In genomic region chr17:86761859-86762258, GRCm38 (mm10) we compare ENCODE assay signal across 17 mouse cellular contexts. TPM values are rescaled to one million over a fixed set of nuclear protein-coding genes. Genes with fewer than 3 reads are reported as not detected.
DNase-seq lines count a peak whose midpoint lies in the region; ATAC-seq and TF ChIP-seq lines count a peak whose summit lies in the region.
"Had no signal": no experiment of that assay in that cellular context is flagged by ENCODE, and none has a peak within 500 bp of the region (broad histone marks: within the 10 kb centered on the region; RNA-seq: fewer than 3 reads in every experiment).

No protein-coding gene starts in this region.

- DNase-seq in heart, adult 2 months: no peak
- no peak for DNase-seq in heart, adult 8-10 months (ENCODE audit: low spot score)
- DNase-seq in liver, postnatal 0 days: peak; percentile 43
- no peak for DNase-seq in stomach, postnatal 0 days (ENCODE audit: low spot score)
- no peak for DNase-seq in right cerebral cortex, postnatal 36 days (ENCODE audit: low spot score in 2 of 2)
- DNase-seq: adrenal gland, postnatal 10 days; cerebellum, adult 18-20 months; cerebellum, postnatal 10 days; forebrain, postnatal 0 days had no signal

- peaks cover 36% of the 10 kb centered on the region for H3K4me1 ChIP-seq in heart, adult 2 months (ENCODE audit: control insufficient read depth, insufficient read depth, low read length)
- H3K4me1 ChIP-seq in liver, postnatal 0 days (ENCODE audit: insufficient read depth): peaks cover 27% of the 10 kb centered on the region
- H3K4me1 ChIP-seq in liver, embryonic 12.5 days: peaks cover 4% of the 10 kb centered on the region
- H3K4me1 ChIP-seq in intestine, postnatal 0 days (replicated peaks; ENCODE audit: control insufficient read depth, insufficient read depth, low read length): peaks cover 11% of the 10 kb centered on the region
- no peaks in the 10 kb centered on the region for H3K4me1 ChIP-seq in stomach, postnatal 0 days (replicated peaks; ENCODE audit: control insufficient read depth, insufficient read depth)
- H3K4me1 ChIP-seq: embryonic facial prominence, embryonic 10.5 days; forebrain, embryonic 13.5 days; hindbrain, embryonic 10.5 days had no signal

- no peak for TF ChIP-seq POLR2A in heart, adult 2 months (IDR thresholded peaks at IDR 0.05; ENCODE audit: insufficient read depth, low read depth, low read length)

- peaks cover 14% of the 10 kb centered on the region for H3K79me2 ChIP-seq in heart, adult 2 months (replicated peaks; ENCODE audit: control insufficient read depth, insufficient read depth, low read length)

- 65% methylated on average over 5 of the region's 5 CpGs for WGBS in heart, adult 2 months
- WGBS in liver, postnatal 0 days (ENCODE audit: insufficient replicate concordance): 62% methylated on average over 5 of the region's 5 CpGs
- WGBS in liver, embryonic 12.5 days (ENCODE audit: insufficient replicate concordance): 68% methylated on average over 5 of the region's 5 CpGs
- 55% methylated on average over 5 of the region's 5 CpGs for WGBS in intestine, postnatal 0 days
- WGBS in stomach, postnatal 0 days: 57% methylated on average over 5 of the region's 5 CpGs

- no peak for TF ChIP-seq CTCF in heart, adult 2 months (IDR thresholded peaks at IDR 0.05)
- no peak for TF ChIP-seq CTCF in liver, postnatal 0 days (IDR thresholded peaks at IDR 0.05; ENCODE audit: low read depth)
- no peak for TF ChIP-seq CTCF in intestine, postnatal 0 days (IDR thresholded peaks at IDR 0.05; ENCODE audit: low read depth)
- TF ChIP-seq CTCF in stomach, postnatal 0 days (IDR thresholded peaks at IDR 0.05; ENCODE audit: low read depth): no peak

- H3K4me2 ChIP-seq in liver, postnatal 0 days (ENCODE audit: low read depth, low read length): no peak overlapping the region
- no peak overlapping the region for H3K4me2 ChIP-seq in liver, embryonic 12.5 days
- no peak overlapping the region for H3K4me2 ChIP-seq in intestine, postnatal 0 days (replicated peaks; ENCODE audit: low read depth)
- H3K4me2 ChIP-seq in stomach, postnatal 0 days (replicated peaks; ENCODE audit: low read depth): no peak overlapping the region
- H3K4me2 ChIP-seq: forebrain, embryonic 13.5 days; heart, embryonic 12.5 days; hindbrain, embryonic 14.5 days had no signal

- no peaks in the 10 kb centered on the region for H3K9me3 ChIP-seq in liver, postnatal 0 days (ENCODE audit: low read length)
- no peaks in the 10 kb centered on the region for H3K9me3 ChIP-seq in liver, embryonic 12.5 days (replicated peaks)
- no peaks in the 10 kb centered on the region for H3K9me3 ChIP-seq in intestine, postnatal 0 days (ENCODE audit: control insufficient read depth)
- no peaks in the 10 kb centered on the region for H3K9me3 ChIP-seq in stomach, postnatal 0 days (ENCODE audit: control insufficient read depth, low read length)
- H3K9me3 ChIP-seq: embryonic facial prominence, embryonic 10.5 days; forebrain, embryonic 13.5 days; heart, embryonic 12.5 days; hindbrain, embryonic 10.5 days had no signal

- H3K27ac ChIP-seq in heart, adult 2 months: peak overlapping the region; percentile 90
- peak overlapping the region; percentile 86 for H3K27ac ChIP-seq in liver, postnatal 0 days (ENCODE audit: low read depth)
- H3K27ac ChIP-seq in liver, embryonic 12.5 days: no peak overlapping the region
- H3K27ac ChIP-seq in intestine, postnatal 0 days (ENCODE audit: low read depth, low read length): no peak overlapping the region
- H3K27ac ChIP-seq in stomach, postnatal 0 days (replicated peaks): peak overlapping the region; percentile 13; the same call in 1 of the 2 replicates
- H3K27ac ChIP-seq: embryonic facial prominence, embryonic 10.5 days; forebrain, embryonic 13.5 days; hindbrain, embryonic 10.5 days; hindbrain, embryonic 14.5 days had no signal

- H3K27me3 ChIP-seq in heart, adult 2 months (ENCODE audit: control insufficient read depth, insufficient read depth, low read length): no peaks in the 10 kb centered on the region
- H3K27me3 ChIP-seq in liver, postnatal 0 days (ENCODE audit: insufficient read depth, low read length): no peaks in the 10 kb centered on the region
- peaks cover 19% of the 10 kb centered on the region for H3K27me3 ChIP-seq in liver, embryonic 12.5 days (replicated peaks)
- no peaks in the 10 kb centered on the region; the same call in 1 of the 2 replicates for H3K27me3 ChIP-seq in intestine, postnatal 0 days (replicated peaks; ENCODE audit: control insufficient read depth, insufficient read depth, low read length)
- no peaks in the 10 kb centered on the region for H3K27me3 ChIP-seq in stomach, postnatal 0 days (ENCODE audit: control insufficient read depth, insufficient read depth, low read length)
- H3K27me3 ChIP-seq: heart, embryonic 12.5 days had no signal

- peak; percentile 76 for ATAC-seq in liver, postnatal 0 days
- ATAC-seq in liver, embryonic 12.5 days: no peak
- peak; percentile 54; the same call in 1 of the 2 replicates for ATAC-seq in intestine, postnatal 0 days
- peak; percentile 87 for ATAC-seq in stomach, postnatal 0 days (ENCODE audit: low FRiP score, low TSS enrichment)
- ATAC-seq: forebrain, embryonic 13.5 days; forebrain, postnatal 0 days had no signal

- intact Hi-C loops in heart, adult 2 months (cut with DNase I): no loop called here

- H3K4me3 ChIP-seq in heart, adult 2 months: no peak overlapping the region
- H3K4me3 ChIP-seq in liver, postnatal 0 days (ENCODE audit: low read depth, low read length): no peak overlapping the region
- no peak overlapping the region for H3K4me3 ChIP-seq in liver, embryonic 12.5 days
- no peak overlapping the region for H3K4me3 ChIP-seq in intestine, postnatal 0 days (ENCODE audit: low read depth, low read length)
- no peak overlapping the region for H3K4me3 ChIP-seq in stomach, postnatal 0 days (ENCODE audit: low read depth, low read length)
- H3K4me3 ChIP-seq: embryonic facial prominence, embryonic 10.5 days; forebrain, embryonic 13.5 days; heart, embryonic 12.5 days; hindbrain, embryonic 10.5 days had no signal

- peaks cover 60% of the 10 kb centered on the region for H3K36me3 ChIP-seq in heart, adult 2 months (ENCODE audit: control insufficient read depth, insufficient read depth, low read length)
- H3K36me3 ChIP-seq in liver, postnatal 0 days (replicated peaks; ENCODE audit: insufficient read depth, low read length): no peaks in the 10 kb centered on the region
- no peaks in the 10 kb centered on the region for H3K36me3 ChIP-seq in liver, embryonic 12.5 days
- no peaks in the 10 kb centered on the region for H3K36me3 ChIP-seq in intestine, postnatal 0 days (ENCODE audit: control insufficient read depth, insufficient read depth)
- H3K36me3 ChIP-seq in stomach, postnatal 0 days (ENCODE audit: control insufficient read depth, insufficient read depth, low read length): no peaks in the 10 kb centered on the region
- H3K36me3 ChIP-seq: embryonic facial prominence, embryonic 10.5 days; heart, embryonic 12.5 days; hindbrain, embryonic 10.5 days had no signal

- TF ChIP-seq EP300 in heart, adult 2 months (IDR thresholded peaks at IDR 0.05; ENCODE audit: insufficient read depth, low read depth, low read length): no peak
- peak; percentile 67 for TF ChIP-seq EP300 in liver, postnatal 0 days (IDR thresholded peaks at IDR 0.05; ENCODE audit: low read depth)
- no peak for TF ChIP-seq EP300 in stomach, postnatal 0 days (optimal IDR thresholded peaks at IDR 0.05)

- H3K9ac ChIP-seq in heart, adult 2 months (ENCODE audit: low read depth, low read length): no peak overlapping the region
- H3K9ac ChIP-seq in liver, postnatal 0 days (replicated peaks): no peak overlapping the region
- no peak overlapping the region for H3K9ac ChIP-seq in liver, embryonic 12.5 days
- H3K9ac ChIP-seq in intestine, postnatal 0 days (ENCODE audit: low read depth, low read length): no peak overlapping the region
- no peak overlapping the region for H3K9ac ChIP-seq in stomach, postnatal 0 days (ENCODE audit: low read length)
- H3K9ac ChIP-seq: forebrain, embryonic 13.5 days; forebrain, postnatal 0 days; heart, embryonic 12.5 days; hindbrain, embryonic 14.5 days had no signal

RNA-seq across cellular contexts. Expression of gene Epas1, which starts 8.4 kb away (rescaled TPM):
- 100 to 1,000 TPM; 244 to 277 TPM for total RNA-seq in heart, adult 2 months (2021)
- polyA plus RNA-seq in heart, adult 2 months (2012; rRNA removed): 115 and 119 TPM in 2 replicates
- 100 to 1,000 TPM; 241 to 287 (median 262) TPM for total RNA-seq in heart, adult 8-10 months (2022)
- 7.5 and 8.2 TPM in 2 replicates for polyA plus RNA-seq in liver, postnatal 0 days (2015; fragmentation: Nextera tagmentation; extraction: Ambion mirVana)
- 1.3 and 1.9 TPM in 2 replicates for polyA plus RNA-seq in liver, embryonic 12.5 days (2016; fragmentation: Nextera tagmentation; extraction: Ambion mirVana)
- 7.4 and 8.7 TPM in 2 replicates for polyA plus RNA-seq in intestine, postnatal 0 days (2015; fragmentation: Nextera tagmentation; extraction: Ambion mirVana)
- polyA plus RNA-seq in stomach, postnatal 0 days (2015; fragmentation: Nextera tagmentation; extraction: Ambion mirVana): 4.7 and 5.5 TPM in 2 replicates
- total RNA-seq: MEL had no signal

Comparison
In these comparisons a context has a peak if more than half of its experiments do, and no peak if none do; other contexts are left out.
1. H3K27ac ChIP-seq: peak in heart, adult 2 months (single experiment), liver, postnatal 0 days (single experiment) and stomach, postnatal 0 days (single experiment); none in liver, embryonic 12.5 days (single experiment) and intestine, postnatal 0 days (single experiment).
2. RNA of gene Epas1, which starts 8.4 kb away (polyA plus RNA-seq): 115 to 119 TPM in heart, adult 2 months; 7.4 to 8.7 TPM in intestine, postnatal 0 days, 7.5 to 8.2 TPM in liver, postnatal 0 days, 4.7 to 5.5 TPM in stomach, postnatal 0 days and 1.3 to 1.9 TPM in liver, embryonic 12.5 days; every median in the first group is over 10 times any median in the second.